Mouse (Mus musculus) midbrain, embryonic 16.5 days (tissue): Measurements from ENCODE around the gene Irx4. TPM values are rescaled to one million over a fixed set of nuclear protein-coding genes. Genes with fewer than 3 reads are reported as not detected.

ENCODE experiments used
- ATAC-seq: fragments of 200-750 bp; cut with Nextera tagmentation; 2 replicates; pipeline ENCODE4 v1.8.0; 2017; ENCODE audit warnings: moderate TSS enrichment
- H3K27ac ChIP-seq: fragments of 300-500 bp; sonication (generic); 2 replicates; pipeline ENCODE4 v1.5.1; 2014; ENCODE audit warnings: mild to moderate bottlenecking, low read length, mixed read lengths
- H3K27me3 ChIP-seq: fragments of 300-500 bp; sonication (generic); 2 replicates; pipeline ENCODE4 v1.6.1; 2014; ENCODE audit warnings: low read depth, low read length, mixed read lengths; ENCODE audit not compliant: control insufficient read depth, insufficient read depth
- H3K36me3 ChIP-seq: fragments of 300-500 bp; sonication (generic); 2 replicates; pipeline ENCODE4 v1.6.1; 2014; ENCODE audit warnings: mild to moderate bottlenecking, low read length, moderate library complexity, mixed read lengths; ENCODE audit not compliant: control insufficient read depth, insufficient read depth
- H3K4me1 ChIP-seq: fragments of 300-500 bp; sonication (generic); 2 replicates; pipeline ENCODE4 v1.6.1; 2014; ENCODE audit warnings: mild to moderate bottlenecking, low read length, mixed read lengths; ENCODE audit not compliant: control insufficient read depth, insufficient read depth
- H3K4me2 ChIP-seq: fragments of 300-500 bp; sonication (generic); 2 replicates; pipeline ENCODE4 v1.6.1; 2014; ENCODE audit warnings: mild to moderate bottlenecking, low read length, mixed read lengths
- H3K4me3 ChIP-seq: fragments of 300-500 bp; sonication (generic); 2 replicates; pipeline ENCODE4 v1.5.1; 2014; ENCODE audit warnings: low read depth, mild to moderate bottlenecking, low read length, moderate library complexity, mixed read lengths
- H3K9ac ChIP-seq: fragments of 300-500 bp; sonication (generic); 2 replicates; pipeline ENCODE4 v1.6.1; 2014; ENCODE audit warnings: low read depth, low read length, mixed read lengths
- H3K9me3 ChIP-seq: fragments of 300-500 bp; sonication (generic); replicated peaks from 2 replicates; pipeline ENCODE4 v1.6.1; 2014; ENCODE audit warnings: mild to moderate bottlenecking, low read length, mixed read lengths; ENCODE audit not compliant: control insufficient read depth, poor library complexity, severe bottlenecking
- WGBS: fragments of 180-500 bp; shearing (Covaris S2); extraction: QIAGEN DNeasy Blood & Tissue Kit; methylation state at CpG from one replicate; pipeline ENCODE4 v1.1.7; 2014; 5-methylcytosine and 5-hydroxymethylcytosine counted together
- polyA plus RNA-seq: library from polyadenylated mRNA; unstranded; fragments of >200 nt; fragmentation: Nextera tagmentation; extraction: Ambion mirVana; gene quantifications from 2 replicates; pipeline ENCODE4 v1.2.1, GENCODE M21; 2015

Irx4 gene
- polyA plus RNA-seq, result 0.87 and 1.4 TPM in 2 replicates

- Histone ChIP-seq H3K27ac (no peak within 1 kb of the TSS), H3K4me2 (peak within 1 kb of the TSS; percentile 93), H3K9me3 (no peaks in the 10 kb centered on the region), H3K27me3 (peaks cover 66% of the 10 kb centered on the region), H3K4me1 (peaks cover 20% of the 10 kb centered on the region), H3K36me3 (no peaks in the 10 kb centered on the region), H3K4me3 (peak within 1 kb of the TSS; percentile 48), H3K9ac (peak within 1 kb of the TSS; percentile 31)
- WGBS, result under 1% methylated on average over 72 of the region's 86 CpGs
- peak; percentile 26; the same call in 1 of the 2 replicates for ATAC-seq
Measured at GRCm38 (mm10) chr13:73260354-73261035, at the start of gene Irx4. Irx4 (plus strand) TSS chr13:73260479.

GRCm38 (mm10) chr13:73214301-73214700 lies 46.0 kb upstream of the Irx4 start:
- Histone ChIP-seq H3K9ac (no peak overlapping the region), H3K36me3 (no peaks in the 10 kb centered on the region), H3K4me1 (no peaks in the 10 kb centered on the region), H3K4me2 (no peak overlapping the region), H3K9me3 (peaks cover 6% of the 10 kb centered on the region; the same call in 1 of the 2 replicates), H3K27me3 (no peaks in the 10 kb centered on the region), H3K4me3 (no peak overlapping the region), H3K27ac (no peak overlapping the region)
- ATAC-seq, result no peak
- 66% methylated on average over 10 of the region's 10 CpGs for WGBS

- ATAC-seq, result peak; percentile 73
- no peak overlapping the region for H3K4me2 ChIP-seq
- H3K9me3 ChIP-seq, result no peaks in the 10 kb centered on the region
- no peaks in the 10 kb centered on the region for H3K36me3 ChIP-seq
- H3K9ac ChIP-seq, result no peak overlapping the region
- H3K4me3 ChIP-seq, result no peak overlapping the region
- H3K4me1 ChIP-seq, result no peaks in the 10 kb centered on the region
- 28% methylated on average over 8 of the region's 8 CpGs for WGBS
- H3K27me3 ChIP-seq, result no peaks in the 10 kb centered on the region
- H3K27ac ChIP-seq, result no peak overlapping the region
Measured at GRCm38 (mm10) chr13:73236461-73236860, 23.8 kb upstream of the Irx4 start.

- H3K36me3 ChIP-seq, result no peaks in the 10 kb centered on the region
- H3K27ac ChIP-seq, result no peak overlapping the region
- ATAC-seq, result 0 out of 2 replicates have a peak, but pooled peaks have one; percentile 46
- no peak overlapping the region for H3K9ac ChIP-seq
- H3K4me3 ChIP-seq, result no peak overlapping the region
- 0 out of 2 replicates have a peak, but pooled peaks cover 4% of the 10 kb centered on the region for H3K9me3 ChIP-seq
- H3K4me1 ChIP-seq, result no peaks in the 10 kb centered on the region
- H3K4me2 ChIP-seq, result no peak overlapping the region
- no peaks in the 10 kb centered on the region for H3K27me3 ChIP-seq
- 44% methylated on average over 4 of the region's 4 CpGs for WGBS
Measured at GRCm38 (mm10) chr13:73239191-73239746, 21.0 kb upstream of the Irx4 start.

- no peak overlapping the region for H3K4me2 ChIP-seq
Measured at GRCm38 (mm10) chr13:73242556-73242955, 17.7 kb upstream of the Irx4 start.

GRCm38 (mm10) chr13:73246961-73247360 lies 13.3 kb upstream of the Irx4 start:
- Histone ChIP-seq H3K9me3 (0 out of 2 replicates have a peak, but pooled peaks cover 4% of the 10 kb centered on the region), H3K4me3 (no peak overlapping the region), H3K9ac (no peak overlapping the region), H3K27ac (no peak overlapping the region), H3K36me3 (no peaks in the 10 kb centered on the region), H3K4me2 (no peak overlapping the region), H3K27me3 (peaks cover 6% of the 10 kb centered on the region; the same call in 1 of the 2 replicates), H3K4me1 (no peaks in the 10 kb centered on the region)
- WGBS, result 95% methylated on average over 4 of the region's 4 CpGs
- ATAC-seq, result no peak

More at GRCm38 (mm10) chr13:73242556-73242955, 17.7 kb upstream of the Irx4 start:
- Histone ChIP-seq H3K4me1 (no peaks in the 10 kb centered on the region), H3K36me3 (no peaks in the 10 kb centered on the region), H3K27ac (no peak overlapping the region), H3K9ac (no peak overlapping the region), H3K27me3 (no peaks in the 10 kb centered on the region), H3K4me3 (no peak overlapping the region), H3K9me3 (0 out of 2 replicates have a peak, but pooled peaks cover 4% of the 10 kb centered on the region)
- ATAC-seq, result no peak
- 91% methylated on average over 5 of the region's 5 CpGs for WGBS

GRCm38 (mm10) chr13:73251222-73251621 lies 9.1 kb upstream of the Irx4 start:
- 42% methylated on average over 7 of the region's 7 CpGs for WGBS
- no peak for ATAC-seq

GRCm38 (mm10) chr13:73252022-73252421 lies 8.3 kb upstream of the Irx4 start:
- Histone ChIP-seq H3K27ac (no peak overlapping the region), H3K9me3 (no peaks in the 10 kb centered on the region), H3K4me1 (no peaks in the 10 kb centered on the region), H3K27me3 (peaks cover 9% of the 10 kb centered on the region), H3K4me3 (no peak overlapping the region), H3K9ac (no peak overlapping the region), H3K36me3 (no peaks in the 10 kb centered on the region), H3K4me2 (no peak overlapping the region)
- ATAC-seq, result no peak
- WGBS, result 51% methylated on average over 5 of the region's 5 CpGs

More at GRCm38 (mm10) chr13:73251222-73251621, 9.1 kb upstream of the Irx4 start:
- no peaks in the 10 kb centered on the region for H3K4me1 ChIP-seq
- no peak overlapping the region for H3K27ac ChIP-seq
- no peak overlapping the region for H3K4me2 ChIP-seq
- peaks cover 9% of the 10 kb centered on the region; the same call in 1 of the 2 replicates for H3K27me3 ChIP-seq
- H3K36me3 ChIP-seq, result no peaks in the 10 kb centered on the region
- no peaks in the 10 kb centered on the region for H3K9me3 ChIP-seq
- no peak overlapping the region for H3K9ac ChIP-seq
- no peak overlapping the region for H3K4me3 ChIP-seq

GRCm38 (mm10) chr13:73258415-73258814 lies 1.9 kb upstream of the Irx4 start:
- Histone ChIP-seq H3K9ac (no peak overlapping the region), H3K27ac (no peak overlapping the region), H3K4me3 (no peak overlapping the region), H3K36me3 (no peaks in the 10 kb centered on the region), H3K4me1 (peaks cover 15% of the 10 kb centered on the region), H3K9me3 (no peaks in the 10 kb centered on the region), H3K27me3 (peaks cover 56% of the 10 kb centered on the region), H3K4me2 (no peak overlapping the region)
- no peak for ATAC-seq
- 55% methylated on average over 4 of the region's 4 CpGs for WGBS
